Mouse (Mus musculus) spleen, postnatal 10 days (tissue): ENCODE data around the gene Tshz2.
"Not testable (repeated sequence)": the region's sequence is repeated elsewhere in the genome, so short reads cannot be mapped to it uniquely, and the experiment has no call there.

Experiments used
- DNase-seq, 2 experiments: peaks; one replicate each; pipeline ENCODE4 v3.0.0; 2021 to 2022; ENCODE audit warnings: low spot score in 2 of 2

The Tshz2 gene

GRCm38 (mm10) chr2:169632338-169633151 is at the start of gene Tshz2:
Gene Tshz2 (plus strand): TSS chr2:169633013.
- DNase-seq, result no peak

GRCm38 (mm10) chr2:169583476-169583875 is 49.3 kb upstream of the Tshz2 start:
- no peak for DNase-seq

GRCm38 (mm10) chr2:169584745-169585456 is 47.9 kb upstream of the Tshz2 start:
- no peak for DNase-seq

- DNase-seq, result no peak
Observed at GRCm38 (mm10) chr2:169585631-169586285, 47.1 kb upstream of the Tshz2 start.

- DNase-seq, result no peak
Observed at GRCm38 (mm10) chr2:169586688-169587087, 46.1 kb upstream of the Tshz2 start.

GRCm38 (mm10) chr2:169587645-169588044 is 45.2 kb upstream of the Tshz2 start, which contains the start of gene Gm11011:
Gene Gm11011 (minus strand): TSS chr2:169587745.
- DNase-seq, result not testable (repeated sequence)

- DNase-seq, result no peak
Observed at GRCm38 (mm10) chr2:169589697-169590096, 43.1 kb upstream of the Tshz2 start.

GRCm38 (mm10) chr2:169590412-169590811 is 42.4 kb upstream of the Tshz2 start:
- DNase-seq, result no peak

GRCm38 (mm10) chr2:169593742-169594141 is 39.1 kb upstream of the Tshz2 start:
- no peak for DNase-seq

GRCm38 (mm10) chr2:169597357-169597756 is 35.5 kb upstream of the Tshz2 start:
- no peak for DNase-seq

- DNase-seq, result no peak
Observed at GRCm38 (mm10) chr2:169597971-169598370, 34.8 kb upstream of the Tshz2 start.

- DNase-seq, result no peak
Observed at GRCm38 (mm10) chr2:169599591-169599990, 33.2 kb upstream of the Tshz2 start.

- DNase-seq, result no peak
Observed at GRCm38 (mm10) chr2:169600163-169600562, 32.6 kb upstream of the Tshz2 start.

GRCm38 (mm10) chr2:169606901-169607678 is 25.7 kb upstream of the Tshz2 start:
- no peak for DNase-seq

GRCm38 (mm10) chr2:169607787-169608186 is 25.0 kb upstream of the Tshz2 start:
- no peak for DNase-seq

GRCm38 (mm10) chr2:169609956-169610355 is 22.9 kb upstream of the Tshz2 start:
- DNase-seq, result no peak

GRCm38 (mm10) chr2:169610882-169611281 is 21.9 kb upstream of the Tshz2 start:
- no peak for DNase-seq

GRCm38 (mm10) chr2:169611557-169611956 is 21.3 kb upstream of the Tshz2 start:
- no peak for DNase-seq

GRCm38 (mm10) chr2:169614683-169615082 is 18.1 kb upstream of the Tshz2 start:
- no peak for DNase-seq

- DNase-seq, result no peak
Observed at GRCm38 (mm10) chr2:169615998-169616397, 16.8 kb upstream of the Tshz2 start.

- no peak for DNase-seq
Observed at GRCm38 (mm10) chr2:169621201-169621710, 11.6 kb upstream of the Tshz2 start.
